Mouse (Mus musculus) B cell, adult 2 months (primary cell): ENCODE results near the gene Col4a2.
A peak's percentile ranks its signal among the peaks of the same experiment; 100 is the strongest.
"Not testable (repeated sequence)": the region's sequence is repeated elsewhere in the genome, so short reads cannot be mapped to it uniquely, and the experiment has no call there.

ENCODE experiments used
- DNase-seq, 2 experiments: peaks; one replicate each; pipeline ENCODE4 v3.0.0; 2022

Gene Col4a2

GRCm38 (mm10) chr8:11465619-11466018, 153.0 kb downstream of the Col4a2 start:
- no peak for DNase-seq

GRCm38 (mm10) chr8:11466528-11466927, 153.9 kb downstream of the Col4a2 start:
- not testable (repeated sequence) for DNase-seq

- peak; percentile 37 to 41 for DNase-seq
Measured at GRCm38 (mm10) chr8:11469095-11469494, 156.5 kb downstream of the Col4a2 start.

GRCm38 (mm10) chr8:11470694-11471093, 158.1 kb downstream of the Col4a2 start:
- DNase-seq, result no peak

DNA sequence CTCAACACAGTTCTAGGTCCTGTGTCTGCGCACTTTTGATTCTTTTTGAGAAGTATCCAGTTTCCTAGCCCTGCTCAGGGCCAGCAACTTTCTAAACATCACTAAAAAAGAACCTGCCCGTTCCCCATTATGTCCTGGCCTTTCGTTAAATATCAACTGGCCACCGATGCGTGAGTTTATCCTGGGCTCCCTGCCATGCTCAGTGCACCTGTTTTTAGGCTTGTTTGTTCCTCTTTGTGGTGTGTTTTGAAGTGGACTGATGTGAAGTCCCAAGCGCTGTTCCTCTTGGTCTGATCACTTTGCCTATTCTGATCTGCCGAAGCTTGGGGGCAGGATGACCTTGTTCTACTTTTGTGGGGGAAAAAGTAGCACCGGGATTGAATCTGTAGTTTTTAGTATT, 158.7 kb downstream of the Col4a2 start:
- no peak for DNase-seq

DNA sequence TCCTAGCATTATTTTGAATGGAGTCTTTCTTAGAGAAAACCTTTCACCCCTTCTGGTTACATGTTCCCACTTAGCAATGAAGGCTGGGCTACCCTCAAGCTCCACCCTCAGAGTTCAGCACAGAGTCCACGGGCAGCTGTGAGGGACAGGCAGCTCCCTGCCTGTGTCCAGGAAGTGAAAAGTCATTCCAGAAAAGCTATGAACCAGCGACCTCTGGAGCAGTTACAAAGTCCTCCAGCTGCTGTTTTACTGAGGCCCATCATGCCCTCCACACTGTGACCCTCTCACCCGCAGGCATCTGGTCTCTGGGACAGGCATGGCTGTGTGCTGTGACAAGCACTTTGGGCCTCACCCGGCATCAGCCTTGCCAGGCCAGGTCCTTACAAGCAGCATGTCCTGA, 160.5 kb downstream of the Col4a2 start:
- DNase-seq, result no peak

GRCm38 (mm10) chr8:11475397-11475796, 162.8 kb downstream of the Col4a2 start:
- DNase-seq, result no peak

DNA sequence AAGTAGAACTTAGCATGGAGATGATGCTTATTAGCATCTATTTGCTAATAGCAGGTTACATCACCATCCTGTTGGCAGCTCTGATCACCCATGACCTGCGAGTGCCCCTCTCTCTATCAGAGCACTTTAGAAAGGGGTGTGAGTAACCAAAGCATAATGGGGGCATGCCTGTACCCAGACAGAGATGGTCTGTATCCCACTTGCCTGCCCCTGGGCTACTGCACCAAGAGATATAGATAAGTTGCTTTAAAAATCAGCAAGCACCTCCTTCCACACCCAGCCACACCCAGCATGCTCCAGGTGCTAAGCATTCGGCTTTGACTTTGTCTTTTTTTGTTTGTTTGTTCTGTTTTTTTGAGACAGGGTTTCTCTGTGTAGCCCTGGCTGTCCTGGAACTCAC, 163.3 kb downstream of the Col4a2 start:
- DNase-seq, result no peak

DNA sequence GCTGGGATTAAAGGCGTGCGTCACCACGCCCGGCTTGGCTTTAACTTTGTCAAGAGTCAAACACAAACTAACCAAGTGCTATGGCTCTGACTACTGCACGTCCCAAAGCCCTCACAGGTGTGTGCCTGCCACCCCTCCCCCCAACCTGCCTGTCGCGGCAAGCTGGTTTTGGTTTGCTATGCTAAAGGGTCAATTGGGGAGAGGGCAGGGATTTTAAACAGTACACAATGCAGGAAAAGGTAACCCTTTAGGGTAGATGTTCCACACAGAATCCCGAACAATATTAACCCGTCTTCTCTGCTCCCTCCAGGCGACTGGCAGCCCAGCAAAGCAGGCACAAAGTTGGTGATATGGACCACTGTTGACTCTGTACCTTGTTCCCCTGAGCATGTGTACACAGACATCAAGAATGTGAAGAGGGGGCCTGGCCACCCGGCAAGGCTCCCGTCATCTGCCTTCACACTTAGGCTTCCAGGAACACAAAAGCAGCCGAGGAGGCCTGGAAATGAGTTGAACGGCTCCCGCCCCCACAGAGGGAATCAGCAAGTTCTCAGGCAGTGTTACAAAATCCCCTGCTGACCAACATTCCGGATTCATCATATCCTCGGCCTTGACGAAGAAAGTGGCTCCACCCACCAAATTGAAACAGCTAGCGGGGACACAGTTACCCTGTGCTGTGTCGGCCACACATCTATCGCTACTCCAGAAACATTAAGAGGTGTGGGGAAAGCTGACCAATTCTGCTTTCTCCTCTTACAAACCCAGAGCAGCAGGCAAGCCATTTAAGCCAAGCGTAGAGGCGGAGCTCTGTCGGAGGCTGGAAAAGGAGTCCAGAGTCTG, 164.0 kb downstream of the Col4a2 start:
- no peak for DNase-seq

GRCm38 (mm10) chr8:11477178-11477553, 164.6 kb downstream of the Col4a2 start:
- DNase-seq, result no peak

DNA sequence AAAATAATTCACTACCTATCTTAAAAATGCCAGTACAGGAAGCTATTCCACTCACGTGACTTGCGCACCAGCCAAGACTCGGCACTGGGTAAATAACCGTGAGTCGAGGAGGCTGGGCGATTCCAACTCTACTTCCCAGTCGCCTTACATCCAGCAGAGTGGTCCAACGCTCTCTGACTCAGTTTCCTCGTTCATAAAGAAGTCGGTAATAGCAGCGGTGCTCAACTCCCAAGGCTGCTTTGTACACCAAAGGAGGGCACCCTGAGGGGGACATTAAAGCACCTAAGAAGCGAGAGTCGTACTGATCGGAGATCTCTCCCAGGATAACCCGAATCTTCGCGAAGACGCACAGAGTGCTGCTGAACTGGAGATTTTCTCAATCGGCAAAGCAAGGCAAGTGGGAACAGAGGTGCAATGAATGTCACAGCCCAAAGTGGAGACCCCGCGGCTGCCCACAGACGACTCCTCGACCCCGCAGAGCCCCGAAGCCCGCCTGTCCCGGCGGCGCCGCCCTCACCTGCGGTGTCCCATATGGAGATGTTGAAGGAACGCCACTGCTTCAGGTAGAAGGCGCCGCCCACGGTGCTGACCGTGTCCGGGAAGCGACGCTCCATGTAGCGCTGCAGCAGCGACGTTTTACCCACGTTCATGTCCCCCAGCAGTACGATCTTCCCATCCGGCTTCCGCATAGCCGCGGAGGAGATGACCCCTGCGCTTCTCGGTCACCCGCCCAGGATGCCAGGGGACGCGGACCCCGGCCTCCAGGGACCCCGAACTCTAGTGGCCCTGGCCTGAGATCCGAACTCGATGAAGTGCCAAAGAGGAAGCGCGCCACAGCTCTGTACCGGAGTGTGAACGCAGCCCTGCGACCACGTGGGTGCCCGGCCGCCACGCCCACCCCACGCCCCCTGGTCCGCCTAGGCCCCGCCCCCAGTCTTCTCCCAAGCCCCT, 165.5 kb downstream of the Col4a2 start, which contains the start of gene Rab20:
Gene Rab20 (minus strand): TSS at position 900 of the 951 bp plus-strand sequence.
- peak; percentile 74 to 75 for DNase-seq

DNA sequence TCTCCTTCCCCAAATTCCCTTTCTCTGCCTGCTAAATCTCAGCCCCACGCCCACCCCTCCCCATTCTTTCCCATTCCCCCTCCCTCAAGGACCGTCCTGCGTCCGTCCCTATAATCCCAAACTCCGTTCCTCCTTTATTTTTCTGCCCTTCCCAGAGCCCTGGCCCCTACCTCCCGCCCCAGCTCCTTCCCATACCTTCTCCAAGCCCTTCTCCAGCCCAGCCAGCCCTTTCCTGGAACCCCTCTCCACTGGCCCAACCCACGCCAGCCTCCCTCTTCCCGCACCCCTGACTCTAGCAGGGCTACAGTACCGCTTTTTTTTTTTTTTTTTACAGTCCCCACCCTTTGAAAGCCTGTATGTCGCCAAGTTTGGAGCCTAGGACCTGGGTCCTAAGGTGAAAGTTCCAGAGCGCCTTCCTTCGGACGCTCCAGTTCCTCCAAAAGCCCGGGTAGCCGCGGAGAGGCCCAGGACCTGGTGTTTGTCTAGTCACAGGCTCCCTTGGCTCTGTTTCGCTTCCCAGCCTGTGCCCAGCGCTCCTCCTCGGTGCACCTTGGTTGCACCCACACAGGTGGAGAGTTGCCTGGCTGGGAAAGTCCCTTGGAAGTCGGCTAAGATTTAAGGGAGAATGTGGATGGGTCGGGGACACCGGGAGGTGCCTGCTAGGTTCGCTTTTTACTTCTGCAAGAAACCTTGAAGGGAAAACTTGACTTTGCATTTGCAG, 166.4 kb downstream of the Col4a2 start:
- no peak for DNase-seq

DNA sequence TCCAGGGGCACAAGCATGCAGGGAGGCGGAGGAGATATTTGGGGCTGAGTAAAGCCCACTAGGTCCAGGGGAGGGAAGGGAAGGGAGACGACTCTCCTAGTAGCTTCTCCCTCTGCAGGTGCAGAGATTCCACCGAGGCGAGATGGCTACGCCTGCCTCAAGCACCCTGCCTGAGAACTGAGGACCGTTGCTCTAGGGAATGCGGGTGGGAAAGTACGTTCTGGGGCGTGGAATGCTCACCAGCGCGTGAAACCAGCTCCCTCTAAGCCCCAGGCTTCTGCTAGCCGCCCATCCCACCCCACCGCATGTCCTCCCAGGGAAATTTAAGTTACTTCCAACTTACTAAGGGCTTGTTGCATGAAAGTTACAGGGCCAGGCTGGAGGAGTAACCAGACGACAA, 167.0 kb downstream of the Col4a2 start:
- no peak for DNase-seq

- DNase-seq, result no peak
Measured at GRCm38 (mm10) chr8:11481876-11482275, 169.3 kb downstream of the Col4a2 start.

DNA sequence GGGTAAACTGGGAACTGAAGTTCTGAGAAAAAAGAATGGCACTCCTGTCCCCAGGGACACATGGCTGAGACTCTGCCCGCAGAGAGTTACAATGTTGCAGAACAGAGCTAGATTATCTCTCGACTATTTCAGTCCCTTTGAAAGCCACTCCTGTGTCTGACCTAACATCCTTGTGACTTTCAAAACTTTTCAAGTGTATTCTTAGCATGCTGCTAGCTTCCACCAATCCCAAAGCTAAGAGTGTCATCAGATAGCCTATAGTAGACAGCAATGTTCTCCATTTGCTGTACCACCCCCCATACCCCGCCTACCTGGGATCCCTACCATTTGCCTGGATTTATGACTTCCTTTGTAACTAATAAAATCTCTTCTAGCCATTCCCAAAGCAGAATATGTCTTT, 169.9 kb downstream of the Col4a2 start:
- DNase-seq, result no peak

DNA sequence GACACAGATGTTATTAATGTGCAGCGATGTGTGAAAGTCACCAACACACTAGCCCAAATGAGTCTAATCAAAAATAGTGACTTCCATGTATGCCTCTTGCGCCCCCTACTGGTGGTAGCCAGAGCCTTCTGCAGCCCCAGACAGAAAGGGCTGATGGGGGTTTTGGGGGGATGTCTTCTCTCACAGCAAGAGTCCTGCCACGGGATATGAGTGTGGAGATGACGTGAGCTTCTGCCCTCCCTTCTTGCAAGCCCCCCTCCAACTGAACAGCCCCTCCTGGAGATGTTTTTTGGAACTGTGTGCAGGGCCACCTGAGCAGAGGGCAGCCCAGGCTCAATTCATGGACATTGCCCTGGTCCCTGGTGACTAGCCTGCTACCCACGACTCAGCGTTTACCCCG, 173.5 kb downstream of the Col4a2 start:
- peak; percentile 87 for DNase-seq

DNA sequence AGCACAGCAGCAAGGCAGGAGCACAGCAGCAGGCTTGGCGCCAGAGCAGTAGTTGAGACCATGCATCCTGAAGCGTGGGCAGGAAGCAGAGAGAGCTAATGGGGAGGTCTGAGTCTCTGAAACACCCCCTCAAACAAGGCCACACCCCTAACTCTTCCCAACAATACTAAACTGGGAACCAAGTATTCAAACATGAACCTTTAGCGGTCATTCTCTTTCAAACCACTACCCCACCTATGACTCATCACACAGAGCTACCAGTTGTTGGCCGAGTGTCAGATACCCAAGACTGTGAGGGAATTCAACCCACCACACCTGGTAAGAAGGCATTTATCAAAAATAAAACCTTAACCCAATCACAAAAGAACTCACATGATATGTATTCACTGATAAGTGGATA, 174.6 kb downstream of the Col4a2 start:
- no peak for DNase-seq

DNA sequence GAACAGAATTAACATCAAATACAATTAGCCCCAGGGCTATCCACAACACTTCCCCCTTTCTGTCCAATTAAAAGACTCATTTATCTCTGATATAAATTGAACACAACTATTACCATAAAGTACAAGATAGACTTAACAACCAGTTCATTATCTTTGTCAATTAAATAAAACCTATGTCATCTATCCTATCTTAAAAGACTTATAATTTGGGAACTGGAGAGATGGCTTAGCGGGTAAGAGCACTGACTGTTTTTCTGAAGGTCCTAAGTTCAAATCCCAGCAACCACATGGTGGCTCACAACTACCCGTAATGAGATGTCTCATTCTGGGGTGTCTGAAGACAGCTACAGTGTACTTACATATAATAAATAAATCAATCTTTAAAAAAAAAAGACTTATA, 179.7 kb downstream of the Col4a2 start:
- DNase-seq, result not testable (repeated sequence)

DNA sequence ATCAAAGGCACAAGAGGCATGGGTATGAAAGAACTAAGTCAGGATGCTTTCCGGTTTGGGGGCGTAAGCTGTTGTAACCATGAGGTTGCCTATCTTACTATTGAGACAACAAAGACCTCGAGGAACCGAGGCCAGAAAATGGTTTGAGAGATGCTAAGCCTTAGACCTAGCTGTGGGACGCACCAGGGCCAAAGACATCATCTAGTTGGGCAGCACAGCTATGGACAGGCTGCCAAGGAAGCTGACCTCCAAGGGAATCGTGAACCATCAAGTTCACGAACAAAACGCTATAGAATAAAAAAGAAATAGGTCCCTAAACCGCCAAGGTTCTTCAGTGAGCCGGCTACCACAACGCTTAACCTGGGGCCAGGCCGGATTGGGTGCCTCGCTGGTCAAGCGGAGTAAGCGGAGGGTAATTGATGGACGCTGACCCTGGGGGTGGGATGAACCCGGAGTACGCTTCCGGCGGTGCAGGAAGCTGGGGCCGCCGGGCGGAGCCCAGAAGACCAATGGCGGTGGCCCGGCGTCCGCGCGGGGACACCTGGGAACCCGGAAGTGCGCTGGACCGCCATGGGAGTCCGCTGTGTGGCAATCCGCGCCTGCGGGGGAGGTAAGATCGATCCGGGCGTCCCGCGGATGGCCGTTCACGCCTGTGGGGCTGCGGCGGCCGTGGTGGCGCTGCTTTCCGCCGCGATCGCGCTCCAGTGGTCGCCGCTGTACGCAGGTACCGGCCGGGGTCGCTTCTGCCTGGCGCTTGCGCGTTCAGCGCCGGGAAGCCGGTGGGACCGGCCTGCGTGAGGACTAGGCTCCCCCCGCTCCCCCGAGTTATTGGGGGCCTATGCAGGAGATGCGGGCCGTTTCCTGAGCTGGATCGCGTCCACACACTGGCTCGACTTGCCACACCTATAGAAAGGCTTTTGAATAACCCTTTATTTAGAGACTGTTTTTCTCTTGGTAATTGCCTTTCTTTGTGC, 184.7 kb downstream of the Col4a2 start, which contains the start of gene Naxd:
Gene Naxd (plus strand): TSS at position 490 of the 974 bp plus-strand sequence.
- DNase-seq, result peak; percentile 87 to 88

DNA sequence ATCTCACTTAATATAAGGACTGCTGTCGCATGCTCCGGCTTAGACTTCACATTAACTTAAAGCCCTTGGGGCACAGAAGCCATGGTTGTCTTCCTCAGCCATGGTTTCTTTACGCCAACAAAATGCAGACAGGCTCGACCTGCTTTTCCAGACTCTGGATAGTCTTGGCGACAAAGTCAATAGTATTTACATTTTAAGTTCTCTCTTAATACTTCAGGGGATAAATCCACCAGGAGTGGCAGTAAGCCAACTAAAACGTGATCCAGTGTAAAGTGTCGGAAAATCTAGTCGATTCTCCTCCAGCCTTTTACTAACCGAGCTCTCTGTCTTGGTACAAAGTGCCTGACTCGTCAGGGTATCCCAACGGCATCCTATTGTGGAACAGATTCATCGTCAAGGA, 185.7 kb downstream of the Col4a2 start:
- DNase-seq, result no peak
